Mouse (Mus musculus) urinary bladder, postnatal 4 days (tissue): Measurements from ENCODE around the gene D430042O09Rik.

Source experiments
- DNase-seq, 2 experiments: peaks; one replicate each; pipeline ENCODE4 v3.0.0; 2021 to 2022; ENCODE audit warnings: low spot score in 2 of 2

Gene D430042O09Rik

DNA sequence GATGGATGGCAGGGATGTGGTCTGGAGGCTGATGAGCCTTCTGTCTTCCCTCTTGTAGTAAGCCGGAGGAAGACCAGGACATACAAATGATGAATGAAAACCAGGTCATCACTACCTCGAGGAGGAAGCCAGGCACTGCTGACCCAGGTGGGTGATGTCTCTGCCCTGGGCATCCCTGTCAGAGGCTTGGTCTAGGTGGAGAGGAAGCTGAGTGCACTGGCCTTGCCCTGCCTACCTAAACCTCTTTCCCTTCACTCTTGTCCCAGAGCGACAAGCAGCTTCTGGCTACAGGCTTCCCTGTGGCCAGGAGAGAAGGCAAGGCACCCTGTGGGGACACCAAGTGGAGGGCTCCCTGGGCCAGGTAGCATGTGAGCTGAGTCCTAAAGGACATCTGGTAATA lies 165.2 kb downstream of the D430042O09Rik start:
- DNase-seq, result no peak

- no peak for DNase-seq
Measured at GRCm38 (mm10) chr7:125873971-125874495, 166.3 kb downstream of the D430042O09Rik start.

DNA sequence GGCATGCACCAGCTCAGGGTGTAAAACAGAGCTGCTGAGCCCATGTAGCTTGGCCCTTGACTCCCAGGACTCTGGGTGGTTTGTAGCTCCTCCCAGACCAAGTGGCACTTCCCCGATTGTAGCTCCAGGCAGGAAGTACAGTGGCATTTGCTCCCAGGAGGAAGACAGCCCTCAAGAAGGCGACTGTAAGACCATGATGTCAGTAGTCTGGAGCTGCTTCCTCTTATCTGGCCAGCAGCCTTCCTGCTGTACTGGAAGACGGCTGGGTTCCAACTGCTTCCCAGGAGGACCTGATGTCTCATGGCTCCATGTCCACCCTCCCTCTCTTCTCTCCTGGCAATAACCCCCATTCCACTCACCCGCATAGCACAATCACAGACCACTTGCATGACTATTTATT lies 170.4 kb downstream of the D430042O09Rik start:
- DNase-seq, result no peak

- no peak for DNase-seq
Measured at GRCm38 (mm10) chr7:125883232-125883631, 175.5 kb downstream of the D430042O09Rik start.

DNA sequence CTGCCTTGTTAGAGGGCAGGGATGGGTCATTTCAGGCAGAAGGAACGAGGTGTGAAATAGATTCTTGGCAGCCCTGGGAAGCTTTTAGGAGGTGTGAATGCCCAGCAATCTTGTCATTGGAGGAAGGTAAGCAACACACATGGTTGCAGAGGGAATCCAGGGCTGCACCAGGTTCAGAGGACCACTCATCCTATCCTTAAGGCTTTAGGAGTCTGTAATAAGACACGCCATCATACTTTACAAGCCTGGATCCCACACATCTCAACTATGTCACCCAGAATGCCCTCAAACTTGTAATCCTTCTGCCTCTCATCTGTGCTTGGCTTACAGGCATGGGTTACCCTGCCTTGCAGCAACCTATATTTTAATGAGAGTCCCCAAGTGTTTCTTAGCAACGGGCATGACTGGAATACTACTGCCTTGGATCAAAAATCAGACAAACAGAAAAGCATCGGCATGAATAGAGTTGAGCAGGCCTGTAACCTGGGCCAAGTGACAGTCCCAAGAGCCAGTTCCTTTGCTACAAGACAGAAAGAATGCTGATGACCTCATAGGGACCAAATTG lies 178.5 kb downstream of the D430042O09Rik start:
- DNase-seq, result no peak

- no peak for DNase-seq
Measured at GRCm38 (mm10) chr7:125887124-125887523, 179.4 kb downstream of the D430042O09Rik start.

DNA sequence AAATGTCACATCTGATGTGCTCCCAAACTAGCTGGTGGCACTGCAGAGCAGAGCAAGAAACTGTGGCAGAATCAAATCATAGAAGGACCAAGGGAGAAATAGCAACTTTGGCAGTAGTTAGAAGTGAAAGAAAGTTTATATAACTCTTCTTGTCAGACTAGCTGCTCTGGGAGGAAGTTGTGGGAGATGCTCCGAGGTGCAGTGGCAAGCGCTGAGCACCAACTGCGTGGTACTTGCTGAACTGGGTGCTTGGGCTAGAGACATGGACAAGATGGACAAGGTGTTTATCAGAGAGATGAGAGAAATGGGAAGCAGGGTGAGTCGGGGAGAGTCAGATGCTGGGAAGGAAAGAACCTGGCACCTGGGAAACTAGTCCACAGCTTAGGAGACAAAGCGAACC lies 180.1 kb downstream of the D430042O09Rik start:
- no peak for DNase-seq

GRCm38 (mm10) chr7:125888373-125888772 lies 180.7 kb downstream of the D430042O09Rik start:
- DNase-seq, result no peak

- no peak for DNase-seq
Measured at GRCm38 (mm10) chr7:125893621-125894020, 185.9 kb downstream of the D430042O09Rik start.

- no peak for DNase-seq
Measured at GRCm38 (mm10) chr7:125897059-125897458, 189.4 kb downstream of the D430042O09Rik start.

DNA sequence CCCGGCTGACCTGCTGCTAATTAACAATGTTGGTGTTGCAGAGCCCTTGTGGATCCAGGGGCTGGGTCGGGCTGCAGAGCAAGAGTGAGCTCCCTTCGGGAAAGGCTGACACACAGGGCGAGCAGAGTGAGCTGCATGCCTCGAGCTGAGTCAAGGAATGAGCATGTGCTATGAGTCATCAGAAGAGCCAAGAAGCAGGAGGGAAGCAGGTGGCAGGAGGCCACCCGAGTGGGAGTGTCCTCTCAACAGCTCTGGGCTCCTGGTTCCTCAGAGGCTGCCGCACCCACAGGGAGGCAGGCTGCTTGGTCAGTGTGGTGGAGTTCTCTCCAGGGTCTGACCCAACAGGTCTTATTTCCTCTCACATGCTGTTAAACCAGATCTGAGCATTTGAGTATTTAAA lies 191.3 kb downstream of the D430042O09Rik start:
- DNase-seq, result peak; percentile 65 to 71

GRCm38 (mm10) chr7:125899916-125900315 lies 192.2 kb downstream of the D430042O09Rik start:
- DNase-seq, result no peak

DNA sequence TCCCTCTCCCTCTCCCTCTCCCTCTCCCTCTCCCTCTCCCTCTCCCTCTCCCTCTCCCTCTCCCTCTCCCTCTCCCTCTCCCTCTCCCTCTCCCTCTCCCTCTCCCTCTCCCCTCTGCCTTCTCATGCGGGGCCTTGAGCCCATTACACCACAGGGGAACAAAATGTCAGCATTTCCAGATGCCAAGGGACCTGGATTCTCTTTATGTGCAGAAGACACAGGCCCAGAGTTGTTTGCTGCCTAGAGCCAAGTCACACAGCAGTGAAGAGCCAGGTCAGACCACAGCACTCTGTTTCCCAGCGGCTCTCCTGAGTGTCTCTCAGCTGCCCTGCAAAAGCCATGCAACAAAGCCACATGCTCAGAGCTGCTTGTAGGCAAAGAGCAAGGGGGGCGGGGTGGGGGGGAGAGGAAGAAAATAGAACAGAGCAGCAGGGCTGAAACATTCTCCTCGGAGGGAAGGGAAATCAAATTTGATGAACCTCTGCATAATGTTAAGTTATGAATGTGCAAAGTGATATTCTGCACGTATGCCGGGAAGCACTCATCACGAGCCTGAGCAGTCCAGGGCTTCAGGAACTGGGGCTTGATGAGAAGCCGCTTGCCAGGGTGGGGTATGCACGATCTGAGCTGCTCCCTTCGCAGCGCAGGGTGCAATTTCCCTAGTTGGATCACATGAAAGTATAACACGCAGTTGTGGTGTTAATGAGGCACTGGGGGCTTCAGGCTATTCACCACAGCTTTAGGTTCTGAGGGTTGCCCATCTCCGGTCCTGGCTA lies 192.9 kb downstream of the D430042O09Rik start:
- DNase-seq, result no peak

GRCm38 (mm10) chr7:125920801-125921200 lies 213.1 kb downstream of the D430042O09Rik start:
- no peak for DNase-seq

DNA sequence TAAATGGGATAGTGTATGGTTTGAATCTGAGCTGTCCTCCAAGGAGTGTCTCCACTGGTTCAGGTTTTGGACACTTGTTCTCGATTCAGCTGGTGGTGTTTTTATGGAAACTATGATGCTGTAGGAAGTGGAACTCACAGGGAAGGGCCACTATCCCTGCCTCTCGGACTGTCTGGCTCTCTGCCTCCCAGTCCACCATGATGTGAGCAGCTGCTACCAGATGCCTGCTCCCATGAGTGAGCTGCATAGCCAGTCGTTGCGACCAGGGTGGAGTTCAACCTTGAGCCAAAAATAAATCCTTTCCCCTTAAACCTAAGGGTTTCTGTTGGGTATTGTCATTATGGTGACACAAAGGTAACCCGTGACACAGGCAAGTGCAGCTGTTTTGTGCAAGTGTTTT lies 216.4 kb downstream of the D430042O09Rik start:
- DNase-seq, result no peak
